Mouse (Mus musculus) kidney, adult 2 months (tissue): ENCODE measurements around the gene Luc7l3.

Experiments used
- CTCF ChIP-seq: fragments of 200-500 bp; conservative IDR thresholded peaks from 2 replicates; pipeline ENCODE4 v1.5.1; 2011; ENCODE audit warnings: low read depth, mild to moderate bottlenecking, control low read depth, low read length, moderate library complexity, mixed read lengths; ENCODE audit not compliant: insufficient read depth, insufficient read length
- POLR2A ChIP-seq: fragments of 200-500 bp; IDR thresholded peaks from one replicate; pipeline ENCODE4 v1.6.1; 2011; ENCODE audit warnings: low read depth, low read length, control low read depth

GRCm38 (mm10) chr11:94316528-94316927 is 5.3 kb downstream of the Luc7l3 start:
- TF ChIP-seq CTCF: no peak
- no peak for TF ChIP-seq POLR2A
